Mouse (Mus musculus): ENCODE results near the gene Arhgef3. TPM values are rescaled to one million over a fixed set of nuclear protein-coding genes. Genes with fewer than 3 reads are reported as not detected.

Gene Arhgef3
- polyA plus RNA-seq (2015; fragmentation: Nextera tagmentation; extraction: Ambion mirVana): 12.7 and 13.9 TPM in 2 replicates

DNA sequence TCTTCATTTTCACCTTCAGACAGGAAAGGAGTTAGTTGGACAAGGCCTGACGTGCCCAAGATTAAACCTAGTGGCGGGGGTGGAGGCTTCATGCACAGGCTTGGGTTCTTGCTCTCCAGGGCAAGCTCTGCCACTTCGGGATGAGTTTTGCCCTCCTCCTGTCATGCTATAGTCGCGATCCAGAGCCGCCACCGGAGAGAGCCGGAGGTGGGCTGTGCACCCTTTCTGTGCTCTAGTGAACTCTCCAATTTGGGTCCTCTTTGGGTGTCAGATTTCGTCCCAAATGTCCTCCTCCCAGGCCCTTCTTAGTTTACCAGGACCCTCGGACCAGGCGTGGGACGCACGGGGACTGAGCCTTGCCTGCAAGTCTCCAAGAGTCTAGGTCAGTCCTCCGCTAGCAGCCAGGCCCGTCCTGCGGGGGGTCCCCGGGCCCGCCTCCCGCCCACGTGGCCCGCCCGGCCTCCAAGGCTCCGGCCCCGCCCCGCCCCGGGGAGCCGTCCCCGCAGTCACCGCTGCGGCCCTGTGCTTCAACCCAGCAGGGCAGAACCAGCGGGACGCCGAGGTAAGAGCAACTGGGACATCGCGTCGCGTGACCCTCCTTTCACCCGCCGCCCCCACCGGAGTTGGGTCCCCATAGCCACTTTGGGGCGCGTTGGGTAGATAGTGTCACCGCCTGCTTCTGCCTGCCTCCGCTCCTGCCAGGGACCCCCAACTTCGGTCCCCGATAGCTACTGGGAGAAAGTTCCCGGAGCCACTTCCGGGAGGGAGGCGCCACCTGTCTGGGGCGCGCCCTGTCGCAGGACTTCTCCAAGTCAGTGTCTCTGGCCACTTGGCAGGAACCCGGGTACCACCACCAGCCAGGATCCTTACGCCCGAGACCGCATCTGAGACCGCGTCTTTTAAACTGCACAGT lies at the start of gene Arhgef3:
Gene Arhgef3 (plus strand): TSS at position 538 of the 913 bp plus-strand sequence.
- H3K9ac ChIP-seq: peak within 1 kb of the TSS; percentile 70
- H3K27ac ChIP-seq: no peak within 1 kb of the TSS
- 0 out of 2 replicates have a peak, but pooled peaks cover 12% of the 10 kb centered on the region for H3K4me1 ChIP-seq (replicated peaks)
- H3K4me2 ChIP-seq (replicated peaks): peak within 1 kb of the TSS; percentile 99
- H3K36me3 ChIP-seq: no peaks in the 10 kb centered on the region
- 0 out of 2 replicates have a peak, but pooled peaks cover 3% of the 10 kb centered on the region for H3K27me3 ChIP-seq (replicated peaks)
- H3K4me3 ChIP-seq (replicated peaks): peak within 1 kb of the TSS; percentile 64
- peak; percentile 94 for ATAC-seq
- under 1% methylated on average over 55 of the region's 58 CpGs for WGBS
- H3K9me3 ChIP-seq: no peaks in the 10 kb centered on the region

- Histone ChIP-seq H3K9ac (no peak overlapping the region), H3K36me3 (no peaks in the 10 kb centered on the region), H3K27me3 (replicated peaks) (no peaks in the 10 kb centered on the region), H3K27ac (peak overlapping the region; percentile 71), H3K4me1 (replicated peaks) (peaks cover 41% of the 10 kb centered on the region), H3K9me3 (no peaks in the 10 kb centered on the region), H3K4me2 (replicated peaks) (no peak overlapping the region; the same call in 1 of the 2 replicates), H3K4me3 (replicated peaks) (no peak overlapping the region)
- WGBS: 32% methylated on average over 9 of the region's 9 CpGs
- peak; percentile 51; the same call in 1 of the 2 replicates for ATAC-seq
These were observed 48.3 kb upstream of the Arhgef3 start for GRCm38 (mm10) chr14:27066171-27066929.

- ATAC-seq: no peak
- Histone ChIP-seq H3K9ac (no peak overlapping the region), H3K36me3 (no peaks in the 10 kb centered on the region), H3K27me3 (replicated peaks) (no peaks in the 10 kb centered on the region), H3K4me1 (replicated peaks) (peaks cover 43% of the 10 kb centered on the region), H3K9me3 (no peaks in the 10 kb centered on the region), H3K4me2 (replicated peaks) (no peak overlapping the region), H3K4me3 (replicated peaks) (no peak overlapping the region), H3K27ac (peak overlapping the region; percentile 29; the same call in 1 of the 2 replicates)
- WGBS: 32% methylated on average over 6 of the region's 6 CpGs
These were observed 46.8 kb upstream of the Arhgef3 start for GRCm38 (mm10) chr14:27067866-27068271.

DNA sequence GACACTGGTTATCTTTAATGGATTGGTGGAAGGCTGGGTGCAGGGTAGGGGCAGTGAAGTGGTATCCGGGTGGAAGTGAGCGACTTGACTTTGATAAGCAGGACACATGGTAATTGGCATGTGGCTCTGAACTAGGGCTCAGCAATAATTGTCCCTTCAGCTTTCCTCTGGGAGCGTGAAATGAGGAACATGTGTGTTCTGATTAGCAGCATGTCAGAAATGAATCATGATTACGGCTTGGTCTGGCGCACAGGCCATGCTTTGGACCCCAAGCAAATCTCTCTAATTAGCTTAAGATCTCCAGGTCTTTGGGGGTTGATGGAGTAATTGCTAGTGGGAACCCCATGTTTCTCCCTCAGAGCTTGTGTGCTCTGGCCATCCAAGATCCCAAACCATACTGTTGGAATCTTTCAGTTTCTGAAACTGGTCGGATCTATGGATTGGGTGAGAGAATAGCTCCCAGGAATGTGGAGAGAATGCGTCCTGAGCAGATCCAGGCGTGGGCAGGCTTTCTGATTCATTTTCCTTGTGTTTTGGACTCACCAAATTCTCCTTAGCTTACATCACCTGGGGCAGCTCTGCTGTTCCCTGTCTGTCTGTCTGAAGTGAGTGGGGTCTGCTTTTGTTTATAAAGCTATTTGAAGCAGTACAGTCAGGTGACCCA lies 45.1 kb upstream of the Arhgef3 start:
- no peak for ATAC-seq
- no peaks in the 10 kb centered on the region for H3K36me3 ChIP-seq
- no peak overlapping the region for H3K9ac ChIP-seq
- WGBS: 55% methylated on average over 8 of the region's 8 CpGs
- H3K4me3 ChIP-seq (replicated peaks): no peak overlapping the region
- H3K27me3 ChIP-seq (replicated peaks): no peaks in the 10 kb centered on the region
- no peaks in the 10 kb centered on the region for H3K9me3 ChIP-seq
- peaks cover 48% of the 10 kb centered on the region for H3K4me1 ChIP-seq (replicated peaks)
- H3K4me2 ChIP-seq (replicated peaks): no peak overlapping the region
- H3K27ac ChIP-seq: 0 out of 2 replicates have a peak overlapping the region, but pooled peaks have one; percentile 30

DNA sequence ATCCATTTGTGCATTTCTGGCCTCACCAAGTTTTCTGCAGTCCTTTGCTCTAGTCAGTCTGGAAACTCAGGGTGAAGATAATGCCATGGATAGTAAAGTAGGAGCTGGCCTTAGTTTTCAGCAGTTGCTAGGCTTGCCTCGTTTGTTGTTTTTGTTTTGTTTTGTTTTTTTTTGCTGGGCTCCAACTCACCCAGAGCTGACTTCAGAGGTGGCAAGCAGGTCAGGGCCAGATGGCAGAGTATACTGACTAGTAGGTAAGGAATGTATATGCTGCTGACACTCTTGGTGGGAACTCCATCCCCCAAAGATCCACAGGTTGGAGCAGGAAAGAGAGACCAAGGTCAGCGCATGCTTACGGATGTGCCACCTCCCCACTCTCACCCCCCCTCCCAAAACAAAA lies 44.6 kb upstream of the Arhgef3 start:
- Histone ChIP-seq H3K27ac (no peak overlapping the region), H3K4me3 (replicated peaks) (no peak overlapping the region), H3K27me3 (replicated peaks) (no peaks in the 10 kb centered on the region), H3K9me3 (no peaks in the 10 kb centered on the region), H3K36me3 (no peaks in the 10 kb centered on the region), H3K4me2 (replicated peaks) (no peak overlapping the region), H3K9ac (no peak overlapping the region), H3K4me1 (replicated peaks) (peaks cover 52% of the 10 kb centered on the region)
- WGBS: 60% methylated on average over 3 of the region's 3 CpGs
- no peak for ATAC-seq

- H3K4me1 ChIP-seq (replicated peaks): peaks cover 55% of the 10 kb centered on the region
- H3K36me3 ChIP-seq: no peaks in the 10 kb centered on the region
- H3K4me2 ChIP-seq (replicated peaks): no peak overlapping the region
- H3K4me3 ChIP-seq (replicated peaks): no peak overlapping the region
- ATAC-seq: no peak; the same call in 1 of the 2 replicates
- no peaks in the 10 kb centered on the region for H3K9me3 ChIP-seq
- WGBS: 36% methylated on average over 9 of the region's 9 CpGs
- no peak overlapping the region for H3K9ac ChIP-seq
- H3K27me3 ChIP-seq (replicated peaks): no peaks in the 10 kb centered on the region
- no peak overlapping the region for H3K27ac ChIP-seq
These were observed 43.9 kb upstream of the Arhgef3 start for GRCm38 (mm10) chr14:27070758-27071157.

DNA sequence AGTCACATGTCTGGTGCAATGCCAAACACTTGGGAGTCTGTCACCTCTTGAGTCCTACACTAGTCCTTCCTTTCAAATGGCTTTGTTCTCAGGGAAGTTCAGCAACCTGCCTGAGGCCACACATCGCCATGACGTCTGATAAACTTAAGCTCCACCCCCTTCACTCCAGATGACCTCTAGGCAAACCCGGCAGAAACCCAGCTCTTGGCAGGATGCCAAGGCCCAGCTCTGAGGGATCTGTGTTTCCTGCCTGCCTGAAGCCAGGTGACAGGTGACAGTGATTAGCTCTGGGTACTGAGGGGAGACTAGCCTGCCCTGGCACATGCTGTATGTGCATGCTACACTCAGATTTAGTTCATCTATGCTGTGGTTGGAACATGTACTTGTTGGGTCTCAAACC lies 42.7 kb upstream of the Arhgef3 start:
- Histone ChIP-seq H3K4me1 (replicated peaks) (peaks cover 51% of the 10 kb centered on the region), H3K9me3 (no peaks in the 10 kb centered on the region), H3K4me3 (replicated peaks) (no peak overlapping the region), H3K36me3 (no peaks in the 10 kb centered on the region), H3K27ac (peak overlapping the region; percentile 14; the same call in 1 of the 2 replicates), H3K4me2 (replicated peaks) (no peak overlapping the region), H3K27me3 (replicated peaks) (no peaks in the 10 kb centered on the region), H3K9ac (no peak overlapping the region)
- 14% methylated on average over 3 of the region's 3 CpGs for WGBS
- ATAC-seq: peak; percentile 90

GRCm38 (mm10) chr14:27075084-27075483 lies 39.6 kb upstream of the Arhgef3 start:
- Histone ChIP-seq H3K9ac (no peak overlapping the region), H3K27ac (no peak overlapping the region), H3K4me3 (replicated peaks) (no peak overlapping the region), H3K4me2 (replicated peaks) (no peak overlapping the region), H3K4me1 (replicated peaks) (peaks cover 29% of the 10 kb centered on the region), H3K36me3 (no peaks in the 10 kb centered on the region), H3K9me3 (no peaks in the 10 kb centered on the region), H3K27me3 (replicated peaks) (no peaks in the 10 kb centered on the region)
- WGBS: 39% methylated on average over 6 of the region's 6 CpGs
- no peak for ATAC-seq

DNA sequence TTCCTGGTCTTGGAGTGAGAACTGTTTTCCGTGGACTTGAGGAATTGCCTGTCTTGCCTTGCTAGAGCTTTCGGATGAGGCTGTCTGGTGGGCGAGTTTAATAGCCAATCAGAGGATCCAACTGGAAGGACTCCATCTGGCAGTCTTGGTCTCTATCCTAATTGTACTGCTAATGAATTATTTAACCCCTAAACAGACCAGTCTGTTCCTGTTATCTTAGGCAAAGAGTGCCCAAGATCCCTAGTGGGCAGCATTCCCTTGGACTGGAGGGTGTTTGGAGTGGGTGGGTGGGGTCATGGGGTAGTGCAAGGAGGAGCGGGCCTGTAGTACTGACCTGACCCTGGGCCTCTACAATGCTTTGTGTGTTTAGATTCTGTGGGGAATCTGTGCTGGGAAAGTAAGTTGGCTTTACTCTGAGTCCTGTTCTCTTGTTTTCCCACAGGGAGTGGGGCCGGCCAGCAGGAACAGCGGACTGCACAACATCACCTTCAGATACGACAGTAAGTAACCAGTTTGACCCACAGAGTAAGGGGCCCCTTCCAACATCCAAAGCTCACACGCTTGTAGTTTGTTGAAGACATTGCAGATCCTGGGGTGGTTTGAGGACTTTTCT lies 38.7 kb upstream of the Arhgef3 start:
- H3K27me3 ChIP-seq (replicated peaks): no peaks in the 10 kb centered on the region
- no peak overlapping the region for H3K4me2 ChIP-seq (replicated peaks)
- no peak overlapping the region for H3K9ac ChIP-seq
- no peak for ATAC-seq
- WGBS: 49% methylated on average over 8 of the region's 8 CpGs
- no peaks in the 10 kb centered on the region for H3K9me3 ChIP-seq
- H3K4me3 ChIP-seq (replicated peaks): no peak overlapping the region
- peaks cover 24% of the 10 kb centered on the region for H3K4me1 ChIP-seq (replicated peaks)
- H3K27ac ChIP-seq: no peak overlapping the region
- H3K36me3 ChIP-seq: no peaks in the 10 kb centered on the region

DNA sequence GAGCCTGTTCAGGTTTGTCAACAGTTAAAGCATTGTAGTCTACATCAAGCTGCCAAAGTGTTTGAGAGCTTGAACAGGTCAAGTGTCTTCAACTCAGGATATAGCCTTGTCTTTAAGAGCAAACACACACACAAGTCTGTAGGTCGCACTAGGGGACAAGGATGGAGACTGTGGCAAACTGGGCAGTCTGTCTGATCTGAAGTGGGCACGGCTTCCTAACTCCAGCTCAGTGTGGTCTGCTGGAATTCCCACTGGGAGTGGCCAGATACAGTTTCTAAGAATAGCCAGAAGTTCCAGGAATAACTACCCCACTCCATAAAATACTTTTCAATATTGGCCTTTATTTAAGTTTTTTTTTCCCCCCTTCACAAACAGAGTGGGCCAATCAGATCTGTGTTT lies 38.2 kb upstream of the Arhgef3 start:
- Histone ChIP-seq H3K9ac (no peak overlapping the region), H3K4me2 (replicated peaks) (no peak overlapping the region), H3K27ac (no peak overlapping the region), H3K4me3 (replicated peaks) (no peak overlapping the region), H3K27me3 (replicated peaks) (no peaks in the 10 kb centered on the region), H3K9me3 (no peaks in the 10 kb centered on the region), H3K36me3 (no peaks in the 10 kb centered on the region), H3K4me1 (replicated peaks) (peaks cover 24% of the 10 kb centered on the region)
- no peak for ATAC-seq
- WGBS: 58% methylated on average over 2 of the region's 2 CpGs

- no peaks in the 10 kb centered on the region for H3K27me3 ChIP-seq (replicated peaks)
- no peaks in the 10 kb centered on the region for H3K36me3 ChIP-seq
- no peaks in the 10 kb centered on the region for H3K9me3 ChIP-seq
- no peak overlapping the region for H3K4me2 ChIP-seq (replicated peaks)
- WGBS: 75% methylated on average over 5 of the region's 5 CpGs
- 0 out of 2 replicates have a peak, but pooled peaks cover 3% of the 10 kb centered on the region for H3K4me1 ChIP-seq (replicated peaks)
- no peak for ATAC-seq
- no peak overlapping the region for H3K27ac ChIP-seq
- no peak overlapping the region for H3K4me3 ChIP-seq (replicated peaks)
- no peak overlapping the region for H3K9ac ChIP-seq
These were observed 33.0 kb upstream of the Arhgef3 start for GRCm38 (mm10) chr14:27081536-27082275.

All from intestine, embryonic 15.5 days (tissue).